Mouse (Mus musculus) MEL (cell line): ENCODE measurements around the gene Gm20521. TPM values are rescaled to one million over a fixed set of nuclear protein-coding genes. Genes with fewer than 3 reads are reported as not detected.
A peak's percentile ranks its signal among the peaks of the same experiment; 100 is the strongest.

Experiments
- DNase-seq: peaks from one replicate; pipeline ENCODE4 v3.0.0; 2011; ENCODE audit warnings: low read depth, low spot score
- H3K27ac ChIP-seq: 2 replicates; pipeline ENCODE4 v1.5.1; 2012; ENCODE audit warnings: low read depth, mild to moderate bottlenecking, control low read depth, low read length, moderate library complexity; ENCODE audit not compliant: control insufficient read depth
- H3K27me3 ChIP-seq, 2 experiments: fragments of 150-350 bp in 1 of 2; sonication (generic) in 1 of 2; 2 replicates each; pipeline ENCODE4 v1.6.1; 2012; ENCODE audit warnings: low read length in 2 of 2, mild to moderate bottlenecking in 2 of 2, improper control_type of control experiment in 1 of 2, moderate library complexity in 1 of 2; ENCODE audit not compliant: insufficient read depth in 2 of 2, control insufficient read depth in 1 of 2
- H3K36me3 ChIP-seq, 2 experiments: 2 replicates each; pipeline ENCODE4 v1.6.1; 2012 to 2014; ENCODE audit warnings: low read length in 2 of 2, improper control_type of control experiment in 1 of 2, inconsistent platforms in 1 of 2, mild to moderate bottlenecking in 1 of 2; ENCODE audit not compliant: insufficient read depth in 2 of 2, control insufficient read depth in 1 of 2
- H3K4me1 ChIP-seq, 2 experiments: fragments of 150-350 bp in 1 of 2; sonication (generic) in 1 of 2; 2 replicates each; pipeline ENCODE4 v1.6.1; 2012; ENCODE audit warnings: low read length in 2 of 2, improper control_type of control experiment in 1 of 2, mild to moderate bottlenecking in 1 of 2; ENCODE audit not compliant: insufficient read depth in 2 of 2, control insufficient read depth in 1 of 2
- H3K4me3 ChIP-seq, 2 experiments: fragments of 150-350 bp in 1 of 2; sonication (generic) in 1 of 2; 2 replicates each; pipeline ENCODE4 v1.5.1; 2012; ENCODE audit warnings: low read depth in 2 of 2, low read length in 2 of 2, mild to moderate bottlenecking in 2 of 2, moderate library complexity in 2 of 2, control low read depth in 1 of 2, improper control_type of control experiment in 1 of 2; ENCODE audit not compliant: control insufficient read depth in 1 of 2, insufficient read depth in 1 of 2
- H3K79me2 ChIP-seq: 2 replicates; pipeline ENCODE4 v1.6.1; 2012; ENCODE audit warnings: mild to moderate bottlenecking, low read length, moderate library complexity; ENCODE audit not compliant: control insufficient read depth, poor library complexity, insufficient read depth
- H3K9ac ChIP-seq: 2 replicates; pipeline ENCODE4 v1.6.1; 2012; ENCODE audit warnings: low read depth, mild to moderate bottlenecking, control low read depth, low read length, moderate library complexity; ENCODE audit not compliant: control insufficient read depth, poor library complexity, severe bottlenecking
- H3K9me3 ChIP-seq: fragments of 150-350 bp; sonication (generic); replicated peaks from 2 replicates; pipeline ENCODE4 v1.6.1; 2012; ENCODE audit warnings: mild to moderate bottlenecking, low read length, improper control_type of control experiment, moderate library complexity; ENCODE audit not compliant: insufficient read depth
- CTCF ChIP-seq, 3 experiments: IDR thresholded peaks in 2 of 3; conservative IDR thresholded peaks in 1 of 3; 2 replicates each; pipeline ENCODE4 v1.5.1; 2011 to 2012; ENCODE audit warnings: low read length in 3 of 3, low read depth in 2 of 3, mild to moderate bottlenecking in 2 of 3, improper control_type of control experiment in 1 of 3, inconsistent platforms in 1 of 3, mixed read lengths in 1 of 3, moderate library complexity in 1 of 3; ENCODE audit not compliant: control insufficient read depth in 1 of 3, insufficient read depth in 1 of 3, poor library complexity in 1 of 3, severe bottlenecking in 1 of 3
- ETS1 ChIP-seq: IDR thresholded peaks from 2 replicates; pipeline ENCODE4 v1.6.1; 2012; ENCODE audit warnings: low read depth, mild to moderate bottlenecking, inconsistent platforms, low read length, improper control_type of control experiment, moderate library complexity
- MAX ChIP-seq: IDR thresholded peaks from 2 replicates; pipeline ENCODE4 v1.6.1; 2011; ENCODE audit warnings: low read length, improper control_type of control experiment
- MAZ ChIP-seq: IDR thresholded peaks from 2 replicates; pipeline ENCODE4 v1.6.1; 2012; ENCODE audit warnings: low read depth, mild to moderate bottlenecking, inconsistent platforms, low read length, improper control_type of control experiment
- MYC ChIP-seq: IDR thresholded peaks from 2 replicates; pipeline ENCODE4 v1.6.1; 2011; ENCODE audit warnings: low read depth, mild to moderate bottlenecking, low read length, improper control_type of control experiment, moderate library complexity
- NRF1 ChIP-seq: IDR thresholded peaks from 2 replicates; pipeline ENCODE4 v1.6.1; 2014; ENCODE audit warnings: low read depth, mild to moderate bottlenecking, inconsistent platforms, low read length, improper control_type of control experiment, moderate library complexity; ENCODE audit not compliant: poor library complexity, insufficient read depth, severe bottlenecking
- POLR2A ChIP-seq, 2 experiments: IDR thresholded peaks; 2 replicates each; pipeline ENCODE4 v1.6.1; 2011 to 2012; ENCODE audit warnings: low read length in 2 of 2, mild to moderate bottlenecking in 2 of 2, control low read depth in 1 of 2, improper control_type of control experiment in 1 of 2, low read depth in 1 of 2, moderate library complexity in 1 of 2; ENCODE audit not compliant: control insufficient read depth in 1 of 2, insufficient read depth in 1 of 2, poor library complexity in 1 of 2
- POLR2AphosphoS2 ChIP-seq: IDR thresholded peaks from 2 replicates; pipeline ENCODE4 v1.6.1; 2011; ENCODE audit warnings: low read length, improper control_type of control experiment
- POLR2AphosphoS5 ChIP-seq: IDR thresholded peaks from 2 replicates; pipeline ENCODE4 v1.6.1; 2012; ENCODE audit warnings: low read depth, borderline replicate concordance, mild to moderate bottlenecking, inconsistent platforms, low read length, moderate library complexity, mixed read lengths
- RAD21 ChIP-seq: IDR thresholded peaks from 2 replicates; pipeline ENCODE4 v1.6.1; 2011; ENCODE audit warnings: mild to moderate bottlenecking, low read depth, low read length, improper control_type of control experiment
- RCOR1 ChIP-seq: IDR thresholded peaks from 2 replicates; pipeline ENCODE4 v1.6.1; 2012; ENCODE audit warnings: low read depth, mild to moderate bottlenecking, inconsistent platforms, low read length, improper control_type of control experiment
- SMC3 ChIP-seq: IDR thresholded peaks from 2 replicates; pipeline ENCODE4 v1.6.1; 2011; ENCODE audit warnings: low read depth, low read length, improper control_type of control experiment
- ZC3H11A ChIP-seq: IDR thresholded peaks from 2 replicates; pipeline ENCODE4 v1.6.1; 2012; ENCODE audit warnings: low read depth, mild to moderate bottlenecking, inconsistent platforms, low read length, improper control_type of control experiment
- polyA plus RNA-seq, 2 experiments: library from polyadenylated mRNA; stranded (reverse) in 1 of 2; unstranded in 1 of 2; fragments of >175 nt in 1 of 2; fragments of >200 nt in 1 of 2; gene quantifications; 2 replicates each; pipeline versions ENCODE4 v1.2.1 to v1.2.4; 2012; ENCODE audit warnings: low replicate concordance in 2 of 2, low read depth in 1 of 2; ENCODE audit not compliant: insufficient read length in 2 of 2, insufficient read depth in 1 of 2, missing spikeins in 1 of 2
- total RNA-seq: library from RNA; depleted of rRNA; stranded (reverse); fragments of 300-350 nt; gene quantifications from 2 replicates; pipeline ENCODE4 v1.2.3, GENCODE M21; 2012

Gene Gm20521
- total and polyA plus RNA-seq, 3 experiments: 0.58 to 3.4 TPM; not detected in 1

DNA sequence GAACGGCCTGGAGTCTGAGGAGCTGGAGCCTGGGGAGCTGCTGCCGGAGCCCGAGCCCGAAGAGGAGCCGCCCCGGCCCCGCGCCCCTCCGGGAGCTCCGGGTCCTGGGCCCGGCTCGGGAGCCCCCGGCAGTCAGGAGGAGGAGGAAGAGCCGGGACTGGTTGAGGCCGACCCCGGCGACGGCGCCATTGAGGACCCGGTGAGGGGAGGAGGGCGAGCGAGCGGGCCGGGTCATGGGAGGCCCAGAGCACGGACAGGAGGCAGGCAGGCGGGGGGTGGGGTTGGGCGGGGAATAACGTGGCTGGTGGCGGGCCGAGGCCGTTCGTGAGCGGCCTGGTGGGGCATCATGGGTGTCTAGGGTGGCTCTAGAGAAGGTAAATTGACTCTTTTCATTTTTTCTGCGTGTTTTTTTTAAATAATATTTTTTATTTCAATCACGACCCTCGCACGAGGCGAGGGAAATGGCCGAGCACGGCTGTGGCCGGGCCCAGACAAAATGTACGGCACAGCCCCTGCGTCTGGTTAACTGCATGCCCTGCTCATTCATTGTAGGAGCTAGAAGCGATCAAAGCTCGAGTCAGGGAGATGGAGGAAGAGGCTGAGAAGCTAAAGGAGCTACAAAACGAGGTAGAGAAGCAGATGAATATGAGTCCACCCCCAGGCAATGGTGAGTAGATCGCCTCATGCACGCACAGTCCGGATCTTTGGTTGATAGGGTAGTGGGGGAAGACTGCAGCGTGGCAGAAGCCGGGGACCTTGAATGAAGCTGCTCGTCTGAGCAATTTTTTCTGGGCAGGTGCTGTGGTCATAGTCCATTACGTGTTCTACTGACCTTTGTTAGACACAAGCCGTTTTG lies 11.3 kb downstream of the Gm20521 start (continued):
- TF ChIP-seq ZC3H11A (no peak), MAZ (0 out of 2 replicates have a peak, but pooled peaks have one; percentile 46), ETS1 (no peak), RCOR1 (no peak), POLR2AphosphoS5 (no peak)

DNA sequence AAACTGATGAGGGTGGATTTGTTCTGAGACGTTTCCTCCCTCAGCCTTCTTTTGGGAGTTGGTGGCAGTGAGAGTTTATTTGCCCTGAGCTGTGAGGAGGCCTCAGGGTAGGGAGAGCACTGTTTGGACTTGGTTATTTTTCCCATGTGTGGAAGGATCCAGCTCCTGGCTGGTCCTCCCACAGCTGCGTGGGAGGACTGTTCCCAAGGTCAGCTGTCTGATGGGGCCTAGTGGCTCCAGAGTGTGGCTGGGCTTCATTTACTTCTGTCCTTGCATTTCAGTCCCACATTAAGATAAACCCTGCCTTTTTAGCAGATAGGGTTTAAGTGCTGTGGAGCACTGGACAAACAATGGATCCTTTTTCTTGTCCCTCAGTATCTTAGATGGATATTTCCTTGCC lies 14.2 kb downstream of the Gm20521 start:
- no peaks in the 10 kb centered on the region for H3K27me3 ChIP-seq
- H3K79me2 ChIP-seq: peaks cover 19% of the 10 kb centered on the region
- no peak overlapping the region for H3K27ac ChIP-seq
- H3K4me1 ChIP-seq: peaks cover 4 to 6% of the 10 kb centered on the region in 2 experiments; a peak in 3 of 4 replicates
- TF ChIP-seq MAX: no peak
- TF ChIP-seq POLR2A (IDR thresholded peaks at IDR 0.05; ENCODE audit: control insufficient read depth in 1 of 2, insufficient read depth in 1 of 2, low read depth in 1 of 2, low read length in 2 of 2, poor library complexity in 1 of 2): peak in 1 of 2 experiments; percentile 21; a peak in 1 of 4 replicates
- no peak for TF ChIP-seq NRF1
- TF ChIP-seq MYC: no peak
- H3K9ac ChIP-seq: no peak overlapping the region
- H3K9me3 ChIP-seq: no peaks in the 10 kb centered on the region
- H3K36me3 ChIP-seq: peaks cover 12 to 14% of the 10 kb centered on the region in 2 experiments
- H3K4me3 ChIP-seq: no peak overlapping the region
- no peak for DNase-seq

DNA sequence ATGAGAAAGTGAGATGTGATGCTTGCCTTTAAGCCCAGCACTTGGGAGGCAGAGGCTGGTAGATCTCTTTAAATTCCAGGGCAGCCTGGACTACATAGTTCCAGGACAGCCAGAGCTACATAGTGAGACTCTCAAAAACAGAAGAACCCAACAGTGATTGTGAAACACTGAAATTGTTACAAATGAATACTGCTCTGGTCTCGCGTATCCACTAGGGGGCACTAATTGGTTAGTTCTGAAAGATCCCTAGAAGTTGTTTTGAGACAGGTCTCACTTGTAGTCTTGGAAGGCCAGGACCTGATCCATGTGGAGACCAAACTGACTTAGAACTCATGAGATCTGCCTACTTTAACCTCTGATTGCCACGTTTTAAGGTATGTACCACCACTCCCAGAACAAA lies 17.1 kb downstream of the Gm20521 start:
- Histone ChIP-seq H3K27ac (no peak overlapping the region), H3K4me1 (peaks cover 4 to 6% of the 10 kb centered on the region in 2 experiments; a peak in 3 of 4 replicates), H3K9ac (no peak overlapping the region), H3K27me3 (no peaks in the 10 kb centered on the region), H3K9me3 (no peaks in the 10 kb centered on the region), H3K36me3 (peaks cover 7 to 12% of the 10 kb centered on the region in 2 experiments), H3K4me3 (no peak overlapping the region), H3K79me2 (peaks cover 7% of the 10 kb centered on the region)
- DNase-seq: peak; percentile 84
- TF ChIP-seq SMC3 (peak; percentile 69), NRF1 (no peak), POLR2A (IDR thresholded peaks at IDR 0.05; ENCODE audit: control insufficient read depth in 1 of 2, insufficient read depth in 1 of 2, low read depth in 1 of 2, low read length in 2 of 2, poor library complexity in 1 of 2) (0 out of 4 replicates have a peak, but pooled peaks of 1 of the 2 experiments have one; percentile 15), CTCF (IDR thresholded peaks at IDR 0.05 in 2 of 3, conservative IDR thresholded peaks at IDR 0.05 in 1 of 3; ENCODE audit: control insufficient read depth in 1 of 3, insufficient read depth in 1 of 3, low read depth in 2 of 3, low read length in 3 of 3, poor library complexity in 1 of 3, severe bottlenecking in 1 of 3) (peak; percentile 27 to 77 (median 77); a peak in 5 of 6 replicates), ZC3H11A (peak; percentile 53), RAD21 (peak; percentile 73), MAX (no peak), POLR2AphosphoS2 (0 out of 2 replicates have a peak, but pooled peaks have one; percentile 12)
